Mouse (Mus musculus) neural tube, embryonic 13.5 days (tissue): ENCODE data around the gene Elk4. TPM values are rescaled to one million over a fixed set of nuclear protein-coding genes. Genes with fewer than 3 reads are reported as not detected.

Source experiments
- ATAC-seq: fragments of 200-750 bp; cut with Nextera tagmentation; 2 replicates; pipeline ENCODE4 v1.8.0; 2017; ENCODE audit warnings: low read depth, mild to moderate bottlenecking, moderate TSS enrichment, moderate library complexity
- H3K27ac ChIP-seq: fragments of 300-500 bp; sonication (generic); replicated peaks from 2 replicates; pipeline ENCODE4 v1.5.1; 2015; ENCODE audit warnings: moderate library complexity, mild to moderate bottlenecking, inconsistent platforms
- H3K27me3 ChIP-seq: fragments of 300-500 bp; sonication (generic); 2 replicates; pipeline ENCODE4 v1.6.1; 2015; ENCODE audit warnings: mild to moderate bottlenecking, inconsistent platforms
- H3K36me3 ChIP-seq: fragments of 300-500 bp; sonication (generic); 2 replicates; pipeline ENCODE4 v1.6.1; 2015; ENCODE audit warnings: mild to moderate bottlenecking, inconsistent platforms
- H3K4me1 ChIP-seq: fragments of 300-500 bp; sonication (generic); replicated peaks from 2 replicates; pipeline ENCODE4 v1.6.1; 2015; ENCODE audit warnings: inconsistent platforms
- H3K4me2 ChIP-seq: fragments of 300-500 bp; sonication (generic); 2 replicates; pipeline ENCODE4 v1.6.1; 2015; ENCODE audit warnings: inconsistent platforms, mild to moderate bottlenecking, moderate library complexity
- H3K4me3 ChIP-seq: fragments of 300-500 bp; sonication (generic); 2 replicates; pipeline ENCODE4 v1.5.1; 2015; ENCODE audit warnings: mild to moderate bottlenecking, inconsistent platforms
- H3K9ac ChIP-seq: fragments of 300-500 bp; sonication (generic); 2 replicates; pipeline ENCODE4 v1.6.1; 2015; ENCODE audit warnings: moderate library complexity, mild to moderate bottlenecking, inconsistent platforms
- H3K9me3 ChIP-seq: fragments of 300-500 bp; sonication (generic); 2 replicates; pipeline ENCODE4 v1.6.1; 2016; ENCODE audit warnings: inconsistent platforms
- WGBS: fragments of 180-500 bp; shearing (Covaris S2); methylation state at CpG from one replicate; pipeline ENCODE4 v1.1.7; 2015; 5-methylcytosine and 5-hydroxymethylcytosine counted together
- polyA plus RNA-seq: library from polyadenylated mRNA; unstranded; fragments of >200 nt; fragmentation: Nextera tagmentation; extraction: Ambion mirVana; gene quantifications from 2 replicates; pipeline ENCODE4 v1.2.1, GENCODE M21; 2015

Elk4 gene
- 13.1 and 14.2 TPM in 2 replicates for polyA plus RNA-seq

GRCm38 (mm10) chr1:132007282-132007815 lies at the start of gene Elk4:
TSS of gene Elk4 (plus strand) at chr1:132007607.
- H3K4me3 ChIP-seq: peak within 1 kb of the TSS; percentile 78
- H3K9ac ChIP-seq: peak within 1 kb of the TSS; percentile 95
- peaks cover 26% of the 10 kb centered on the region for H3K4me1 ChIP-seq
- peak within 1 kb of the TSS; percentile 98 for H3K27ac ChIP-seq
- no peaks in the 10 kb centered on the region for H3K27me3 ChIP-seq
- no peaks in the 10 kb centered on the region for H3K36me3 ChIP-seq
- H3K4me2 ChIP-seq: peak within 1 kb of the TSS; percentile 72
- WGBS: under 1% methylated on average over 43 of the region's 61 CpGs
- no peaks in the 10 kb centered on the region for H3K9me3 ChIP-seq
- peak; percentile 94 for ATAC-seq

GRCm38 (mm10) chr1:131961004-131961403 lies 46.4 kb upstream of the Elk4 start:
- WGBS: 54% methylated on average over 2 of the region's 2 CpGs
- no peak overlapping the region for H3K4me3 ChIP-seq
- H3K9me3 ChIP-seq: no peaks in the 10 kb centered on the region
- no peak for ATAC-seq
- no peaks in the 10 kb centered on the region for H3K36me3 ChIP-seq
- H3K27me3 ChIP-seq: peaks cover 34% of the 10 kb centered on the region
- 0 out of 2 replicates have a peak overlapping the region, but pooled peaks have one; percentile 34 for H3K9ac ChIP-seq
- peaks cover 28% of the 10 kb centered on the region for H3K4me1 ChIP-seq
- H3K27ac ChIP-seq: 0 out of 2 replicates have a peak overlapping the region, but pooled peaks have one; percentile 13
- no peak overlapping the region for H3K4me2 ChIP-seq

- H3K36me3 ChIP-seq: no peaks in the 10 kb centered on the region
- peaks cover 40% of the 10 kb centered on the region for H3K4me1 ChIP-seq
- ATAC-seq: peak; percentile 62
- peak within 1 kb of the TSS; percentile 99 for H3K4me2 ChIP-seq
- H3K27me3 ChIP-seq: peaks cover 34% of the 10 kb centered on the region
- peak within 1 kb of the TSS; percentile 86 for H3K4me3 ChIP-seq
- 0% methylated on average over 35 of the region's 35 CpGs for WGBS
- no peaks in the 10 kb centered on the region for H3K9me3 ChIP-seq
- no peak within 1 kb of the TSS for H3K27ac ChIP-seq
- peak within 1 kb of the TSS; percentile 82 for H3K9ac ChIP-seq
Observed at GRCm38 (mm10) chr1:131962606-131963084, 44.8 kb upstream of the Elk4 start, which contains the start of gene Slc45a3. TSS of gene Slc45a3 (plus strand) at chr1:131962967.

GRCm38 (mm10) chr1:131963085-131963951 lies 44.1 kb upstream of the Elk4 start:
- WGBS: under 1% methylated on average over 64 of the region's 76 CpGs
- Histone ChIP-seq H3K9me3 (no peaks in the 10 kb centered on the region), H3K9ac (peak overlapping the region; percentile 82), H3K4me2 (peak overlapping the region; percentile 99), H3K27me3 (peaks cover 34% of the 10 kb centered on the region), H3K27ac (no peak overlapping the region), H3K4me3 (peak overlapping the region; percentile 86), H3K4me1 (peaks cover 40% of the 10 kb centered on the region), H3K36me3 (no peaks in the 10 kb centered on the region)
- ATAC-seq: peak; percentile 79

GRCm38 (mm10) chr1:131964100-131964499 lies 43.3 kb upstream of the Elk4 start:
- Histone ChIP-seq H3K36me3 (no peaks in the 10 kb centered on the region), H3K27me3 (peaks cover 34% of the 10 kb centered on the region), H3K9ac (no peak overlapping the region; the same call in 1 of the 2 replicates), H3K4me2 (peak overlapping the region; percentile 99), H3K4me3 (peak overlapping the region; percentile 86), H3K9me3 (no peaks in the 10 kb centered on the region), H3K27ac (no peak overlapping the region), H3K4me1 (peaks cover 48% of the 10 kb centered on the region)
- no peak for ATAC-seq
- WGBS: 35% methylated on average over 5 of the region's 5 CpGs

- Histone ChIP-seq H3K4me2 (peak overlapping the region; percentile 99), H3K36me3 (no peaks in the 10 kb centered on the region)
- WGBS: 80% methylated on average over 7 of the region's 7 CpGs
Observed at GRCm38 (mm10) chr1:131964580-131964979, 42.8 kb upstream of the Elk4 start.

GRCm38 (mm10) chr1:131965818-131966217 lies 41.6 kb upstream of the Elk4 start:
- peaks cover 34% of the 10 kb centered on the region for H3K27me3 ChIP-seq
- H3K4me3 ChIP-seq: no peak overlapping the region
- H3K4me2 ChIP-seq: 0 out of 2 replicates have a peak overlapping the region, but pooled peaks have one; percentile 5
- H3K9me3 ChIP-seq: no peaks in the 10 kb centered on the region
- H3K9ac ChIP-seq: no peak overlapping the region
- H3K27ac ChIP-seq: no peak overlapping the region
- H3K36me3 ChIP-seq: no peaks in the 10 kb centered on the region
- H3K4me1 ChIP-seq: peaks cover 55% of the 10 kb centered on the region
- no peak for ATAC-seq
- WGBS: 48% methylated on average over 5 of the region's 5 CpGs

More at GRCm38 (mm10) chr1:131964580-131964979, 42.8 kb upstream of the Elk4 start:
- H3K27me3 ChIP-seq: peaks cover 34% of the 10 kb centered on the region
- no peak overlapping the region for H3K9ac ChIP-seq
- no peak for ATAC-seq
- no peaks in the 10 kb centered on the region for H3K9me3 ChIP-seq
- H3K4me1 ChIP-seq: peaks cover 49% of the 10 kb centered on the region
- H3K27ac ChIP-seq: no peak overlapping the region
- no peak overlapping the region for H3K4me3 ChIP-seq

GRCm38 (mm10) chr1:131967336-131967735 lies 40.1 kb upstream of the Elk4 start:
- Histone ChIP-seq H3K27me3 (peaks cover 21% of the 10 kb centered on the region), H3K4me2 (no peak overlapping the region), H3K9me3 (no peaks in the 10 kb centered on the region), H3K36me3 (no peaks in the 10 kb centered on the region), H3K4me3 (no peak overlapping the region), H3K9ac (no peak overlapping the region), H3K4me1 (peaks cover 67% of the 10 kb centered on the region), H3K27ac (no peak overlapping the region)
- WGBS: 82% methylated on average over 7 of the region's 7 CpGs
- ATAC-seq: no peak

GRCm38 (mm10) chr1:131968556-131968955 lies 38.9 kb upstream of the Elk4 start:
- Histone ChIP-seq H3K27me3 (peaks cover 14% of the 10 kb centered on the region), H3K36me3 (no peaks in the 10 kb centered on the region), H3K4me2 (no peak overlapping the region), H3K27ac (no peak overlapping the region), H3K4me1 (peaks cover 72% of the 10 kb centered on the region), H3K4me3 (no peak overlapping the region), H3K9ac (no peak overlapping the region), H3K9me3 (no peaks in the 10 kb centered on the region)
- ATAC-seq: no peak
- 50% methylated on average over 3 of the region's 3 CpGs for WGBS

- H3K9me3 ChIP-seq: no peaks in the 10 kb centered on the region
- H3K9ac ChIP-seq: no peak overlapping the region
- no peak overlapping the region for H3K4me3 ChIP-seq
- peaks cover 10% of the 10 kb centered on the region for H3K27me3 ChIP-seq
- no peaks in the 10 kb centered on the region for H3K36me3 ChIP-seq
- 80% methylated on average over 6 of the region's 6 CpGs for WGBS
- H3K4me1 ChIP-seq: peaks cover 72% of the 10 kb centered on the region
- no peak overlapping the region for H3K27ac ChIP-seq
- H3K4me2 ChIP-seq: no peak overlapping the region
- no peak for ATAC-seq
Observed at GRCm38 (mm10) chr1:131968983-131969382, 38.4 kb upstream of the Elk4 start.

GRCm38 (mm10) chr1:131969825-131970224 lies 37.6 kb upstream of the Elk4 start:
- no peak for ATAC-seq
- no peaks in the 10 kb centered on the region for H3K36me3 ChIP-seq
- H3K9me3 ChIP-seq: no peaks in the 10 kb centered on the region
- H3K27ac ChIP-seq: no peak overlapping the region
- H3K4me3 ChIP-seq: no peak overlapping the region
- no peak overlapping the region for H3K4me2 ChIP-seq
- H3K27me3 ChIP-seq: peaks cover 1% of the 10 kb centered on the region
- H3K9ac ChIP-seq: no peak overlapping the region
- WGBS: 58% methylated on average over 4 of the region's 4 CpGs
- peaks cover 65% of the 10 kb centered on the region for H3K4me1 ChIP-seq

GRCm38 (mm10) chr1:131970322-131970660 lies 37.1 kb upstream of the Elk4 start:
- ATAC-seq: no peak; the same call in 1 of the 2 replicates
- Histone ChIP-seq H3K9ac (no peak overlapping the region; the same call in 1 of the 2 replicates), H3K36me3 (no peaks in the 10 kb centered on the region), H3K9me3 (no peaks in the 10 kb centered on the region), H3K4me2 (peak overlapping the region; percentile 20; the same call in 1 of the 2 replicates), H3K27me3 (no peaks in the 10 kb centered on the region; the same call in 1 of the 2 replicates), H3K4me1 (peaks cover 67% of the 10 kb centered on the region), H3K27ac (0 out of 2 replicates have a peak overlapping the region, but pooled peaks have one; percentile 72), H3K4me3 (no peak overlapping the region)
- WGBS: 32% methylated on average over 5 of the region's 5 CpGs
